Mouse (Mus musculus) cortical plate, adult 2 months (tissue): Measurements from ENCODE around the gene Ifit3. TPM values are rescaled to one million over a fixed set of nuclear protein-coding genes. Genes with fewer than 3 reads are reported as not detected.
A peak's percentile ranks its signal among the peaks of the same experiment; 100 is the strongest.
"Not testable (repeated sequence)": the region's sequence is repeated elsewhere in the genome, so short reads cannot be mapped to it uniquely, and the experiment has no call there.

ENCODE experiments used
- H3K27ac ChIP-seq: fragments of 200-500 bp; 2 replicates; pipeline ENCODE4 v1.5.1; 2012; ENCODE audit warnings: low read length, control low read depth, inconsistent platforms; ENCODE audit not compliant: insufficient read depth
- H3K4me1 ChIP-seq: fragments of 200-500 bp; 2 replicates; pipeline ENCODE4 v1.6.1; 2011; ENCODE audit warnings: low read length; ENCODE audit not compliant: control insufficient read depth, insufficient read depth
- H3K4me3 ChIP-seq: fragments of 200-500 bp; 2 replicates; pipeline ENCODE4 v1.5.1; 2011; ENCODE audit warnings: mild to moderate bottlenecking, low read length, control low read depth; ENCODE audit not compliant: insufficient read depth
- CTCF ChIP-seq: fragments of 200-500 bp; IDR thresholded peaks from 2 replicates; pipeline ENCODE4 v1.5.1; 2011; ENCODE audit warnings: mild to moderate bottlenecking, control low read depth, low read length; ENCODE audit not compliant: insufficient read depth; ENCODE audit errors: extremely low read depth
- POLR2A ChIP-seq: fragments of 200-500 bp; IDR thresholded peaks from 2 replicates; pipeline ENCODE4 v1.6.1; 2011; ENCODE audit warnings: mild to moderate bottlenecking, low read length, control low read depth; ENCODE audit not compliant: insufficient read depth; ENCODE audit errors: extremely low read depth
- polyA plus RNA-seq: library from polyadenylated mRNA; depleted of rRNA; stranded (reverse); fragments of >200 nt; gene quantifications from 2 replicates; pipeline ENCODE4 v1.2.3, GENCODE M21; 2012; rRNA removed

Gene Ifit3
- 15.3 and 16.9 TPM in 2 replicates for polyA plus RNA-seq

DNA sequence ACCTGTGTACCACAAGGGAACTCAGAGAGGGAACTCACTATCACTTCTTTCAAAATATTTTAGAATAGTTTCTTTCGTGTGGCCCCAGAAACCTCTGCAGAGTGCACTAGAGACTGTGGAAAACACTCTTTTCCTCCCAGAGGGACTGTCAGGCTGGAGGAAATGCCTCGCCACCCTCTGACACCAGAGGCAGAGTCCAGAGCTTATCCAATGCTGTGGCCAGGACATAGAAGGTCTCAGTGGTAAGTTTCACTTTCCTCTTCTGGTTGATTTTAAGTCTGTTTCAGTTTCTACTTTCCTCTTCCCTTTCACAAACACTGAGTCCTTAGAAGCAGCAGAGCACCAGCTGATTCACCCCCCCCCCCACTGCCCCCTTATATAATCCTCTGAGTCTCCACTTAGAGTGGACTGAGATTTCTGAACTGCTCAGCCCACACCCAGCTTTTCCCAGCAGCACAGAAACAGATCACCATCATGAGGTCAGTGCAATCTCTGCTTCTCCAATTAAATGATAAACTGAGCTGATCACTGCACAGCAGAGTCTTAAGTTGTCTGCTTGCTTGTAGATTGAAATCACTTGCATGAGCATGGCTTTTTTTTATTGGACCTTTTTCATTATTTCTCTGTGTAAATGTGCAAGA lies at the start of gene Ifit3:
Gene Ifit3, plus strand, starts transcription at position 406 of the 641 bp plus-strand sequence.
- not testable (repeated sequence) for H3K4me3 ChIP-seq, H3K4me1 ChIP-seq, H3K27ac ChIP-seq

DNA sequence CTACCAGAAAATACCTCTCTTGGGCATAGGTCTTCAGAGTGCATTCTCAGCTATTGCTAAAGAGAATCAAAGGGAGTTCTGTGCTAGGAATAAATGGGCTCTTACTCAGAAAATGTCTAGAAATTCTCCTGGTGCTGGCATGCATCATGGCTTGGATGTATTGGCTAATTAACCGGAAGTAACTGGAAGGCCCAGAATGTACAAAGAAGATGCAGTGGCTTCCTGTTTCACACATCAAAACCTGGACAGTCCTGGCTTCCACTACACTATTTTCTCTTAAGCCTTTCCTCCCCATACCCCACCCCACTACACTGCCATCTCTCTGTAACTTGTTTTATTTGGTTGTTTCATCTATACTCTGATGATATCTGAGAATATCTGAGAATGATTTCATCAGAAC lies 43.9 kb upstream of the Ifit3 start:
- Histone ChIP-seq H3K4me3 (no peak overlapping the region), H3K27ac (no peak overlapping the region), H3K4me1 (no peaks in the 10 kb centered on the region)
- no peak for TF ChIP-seq POLR2A
- TF ChIP-seq CTCF, result no peak

DNA sequence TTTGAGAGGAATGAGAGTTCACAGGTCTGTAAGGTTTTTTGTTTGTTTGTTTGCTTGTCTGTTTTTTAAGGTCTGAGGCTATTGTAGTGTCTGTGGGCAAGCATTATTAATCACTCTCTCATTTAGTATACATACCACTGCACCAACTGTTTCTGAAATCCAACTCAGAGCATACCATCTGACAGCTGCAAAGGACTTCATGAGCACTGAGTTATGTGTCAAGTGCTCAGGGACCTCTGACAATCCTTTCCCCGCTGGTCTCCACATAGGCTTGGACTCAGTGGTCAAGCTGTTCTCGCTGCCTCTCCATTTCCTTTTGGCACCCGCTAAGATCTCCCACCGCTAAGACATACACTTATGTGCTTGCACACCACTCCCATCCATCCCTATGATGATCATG lies 37.1 kb upstream of the Ifit3 start:
- TF ChIP-seq POLR2A, result no peak
- no peak for TF ChIP-seq CTCF

GRCm38 (mm10) chr19:34547976-34548375 lies 35.4 kb upstream of the Ifit3 start:
- H3K27ac ChIP-seq, result no peak overlapping the region
- peak; percentile 63 for TF ChIP-seq CTCF
- TF ChIP-seq POLR2A, result no peak
- H3K4me3 ChIP-seq, result no peak overlapping the region
- peaks cover under 1% of the 10 kb centered on the region; the same call in 1 of the 2 replicates for H3K4me1 ChIP-seq

More for the DNA sequence above, 37.1 kb upstream of the Ifit3 start:
- H3K4me3 ChIP-seq, result no peak overlapping the region
- no peak overlapping the region for H3K27ac ChIP-seq
- H3K4me1 ChIP-seq, result no peaks in the 10 kb centered on the region

DNA sequence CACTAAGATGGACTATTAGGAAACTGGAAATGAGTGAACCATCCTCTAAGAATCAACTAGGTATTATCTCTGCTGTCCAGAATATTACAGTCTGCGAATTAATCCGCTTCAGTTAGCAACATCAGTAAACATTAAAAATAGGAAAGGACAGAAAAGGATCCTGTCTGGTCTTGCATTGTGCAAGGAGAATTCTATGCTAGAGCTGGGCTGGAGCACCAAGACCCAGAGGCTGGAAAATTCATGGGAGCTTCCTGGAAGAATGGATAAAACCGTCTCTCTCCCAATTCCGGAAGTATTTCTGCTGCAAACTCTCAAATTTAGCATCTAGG lies 33.2 kb upstream of the Ifit3 start:
- TF ChIP-seq CTCF (no peak), POLR2A (no peak)
- peaks cover 3% of the 10 kb centered on the region for H3K4me1 ChIP-seq
- no peak overlapping the region for H3K27ac ChIP-seq
- peak overlapping the region; percentile 59 for H3K4me3 ChIP-seq

DNA sequence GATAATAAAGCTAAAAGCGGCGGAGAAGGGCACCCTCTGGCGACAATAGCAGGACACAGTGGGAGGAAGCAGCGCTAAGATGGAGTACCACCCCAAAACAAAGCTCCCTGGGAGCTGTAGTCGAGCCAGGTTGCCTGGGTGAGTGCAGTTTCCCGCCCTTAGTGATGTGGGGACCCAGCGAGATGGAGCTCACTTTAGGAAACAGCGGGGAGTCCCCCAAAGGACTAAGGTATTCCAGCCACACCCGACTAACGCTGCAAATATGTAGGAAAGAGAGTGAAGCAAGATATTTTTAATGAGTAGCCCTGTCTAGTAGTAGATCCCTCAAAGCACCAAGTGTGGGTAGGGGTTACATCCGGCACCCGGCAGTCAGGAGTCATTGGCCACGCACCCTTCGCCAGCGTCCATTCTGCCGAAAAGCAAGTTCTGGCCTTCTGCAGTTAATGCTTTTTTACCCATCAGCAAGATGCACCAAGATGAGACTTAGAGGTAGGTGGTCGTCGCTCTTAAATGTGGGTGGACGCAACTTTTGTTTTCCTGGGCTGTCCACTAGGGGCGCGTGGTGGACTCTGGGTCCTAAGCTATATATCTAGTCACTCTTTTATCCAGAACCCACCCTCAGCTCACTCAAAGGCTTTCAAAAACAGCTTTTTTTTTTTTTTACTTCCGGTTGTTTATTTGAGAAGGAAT lies 32.7 kb upstream of the Ifit3 start, which contains the start of gene Ifit2:
Gene Ifit2, plus strand, starts transcription at position 161 of the 690 bp plus-strand sequence.
- Histone ChIP-seq H3K4me3 (peak within 1 kb of the TSS; percentile 59), H3K27ac (no peak within 1 kb of the TSS), H3K4me1 (peaks cover 3% of the 10 kb centered on the region)
- TF ChIP-seq POLR2A, result 0 out of 2 replicates have a peak, but pooled peaks have one; percentile 31
- TF ChIP-seq CTCF, result peak; percentile 56

GRCm38 (mm10) chr19:34551981-34552380 lies 31.4 kb upstream of the Ifit3 start:
- TF ChIP-seq POLR2A (no peak), CTCF (no peak)
- no peak overlapping the region for H3K4me3 ChIP-seq
- H3K27ac ChIP-seq, result no peak overlapping the region

GRCm38 (mm10) chr19:34553021-34553420 lies 30.3 kb upstream of the Ifit3 start:
- H3K4me1 ChIP-seq, result peaks cover 3% of the 10 kb centered on the region
- H3K4me3 ChIP-seq, result no peak overlapping the region
- H3K27ac ChIP-seq, result peak overlapping the region; percentile 78; the same call in 1 of the 2 replicates
- TF ChIP-seq POLR2A (no peak), CTCF (no peak)

More at GRCm38 (mm10) chr19:34551981-34552380, 31.4 kb upstream of the Ifit3 start:
- H3K4me1 ChIP-seq, result peaks cover 3% of the 10 kb centered on the region

DNA sequence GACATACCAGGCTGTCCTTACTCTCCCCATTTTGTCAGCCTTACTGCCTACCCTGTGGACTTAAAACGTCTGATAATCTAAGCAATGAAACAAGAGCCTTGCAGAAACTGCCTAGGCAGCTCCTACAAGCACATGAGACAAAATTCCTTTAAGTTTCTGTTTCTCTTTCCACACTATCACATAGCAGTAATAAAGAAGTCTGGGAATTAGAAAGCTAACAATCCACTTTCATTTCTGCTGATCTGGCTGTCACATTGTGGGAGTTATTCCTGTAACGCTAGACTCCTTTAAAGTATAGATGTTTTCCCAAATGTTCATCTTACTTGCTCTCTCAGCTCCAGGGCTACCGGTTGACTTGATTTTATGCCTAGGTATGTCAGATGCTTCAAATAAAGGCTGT lies 29.8 kb upstream of the Ifit3 start:
- no peak overlapping the region for H3K4me3 ChIP-seq
- peaks cover 3% of the 10 kb centered on the region for H3K4me1 ChIP-seq
- TF ChIP-seq CTCF, result no peak
- TF ChIP-seq POLR2A, result no peak
- no peak overlapping the region for H3K27ac ChIP-seq

GRCm38 (mm10) chr19:34554061-34554460 lies 29.3 kb upstream of the Ifit3 start:
- H3K4me1 ChIP-seq, result peaks cover 3% of the 10 kb centered on the region
- H3K4me3 ChIP-seq, result no peak overlapping the region
- TF ChIP-seq POLR2A (no peak), CTCF (no peak)
- no peak overlapping the region for H3K27ac ChIP-seq
